Mouse (Mus musculus) hindbrain, postnatal 0 days (tissue): ENCODE measurements around the gene D630003M21Rik. TPM values are rescaled to one million over a fixed set of nuclear protein-coding genes. Genes with fewer than 3 reads are reported as not detected.

Experiments used
- ATAC-seq: fragments of 200-750 bp; cut with Nextera tagmentation; 2 replicates; pipeline ENCODE4 v1.8.0; 2017; ENCODE audit warnings: mild to moderate bottlenecking, moderate TSS enrichment, moderate library complexity
- DNase-seq: peaks from one replicate; pipeline ENCODE4 v3.0.0-alpha.2; 2015; ENCODE audit warnings: low spot score
- H3K27ac ChIP-seq: fragments of 300-500 bp; sonication (generic); 2 replicates; pipeline ENCODE4 v1.5.1; 2014; ENCODE audit warnings: mild to moderate bottlenecking
- H3K27me3 ChIP-seq: fragments of 300-500 bp; sonication (generic); 2 replicates; pipeline ENCODE4 v1.6.1; 2014; ENCODE audit warnings: low read length, mixed read lengths; ENCODE audit not compliant: insufficient read depth
- H3K36me3 ChIP-seq: fragments of 300-500 bp; sonication (generic); 2 replicates; pipeline ENCODE4 v1.6.1; 2014; ENCODE audit warnings: low read length, mixed read lengths; ENCODE audit not compliant: insufficient read depth
- H3K4me1 ChIP-seq: fragments of 300-500 bp; sonication (generic); 2 replicates; pipeline ENCODE4 v1.6.1; 2014; ENCODE audit warnings: antibody characterized with exemption, low read length, mixed read lengths; ENCODE audit not compliant: insufficient read depth
- H3K4me2 ChIP-seq: fragments of 300-500 bp; sonication (generic); 2 replicates; pipeline ENCODE4 v1.6.1; 2014; ENCODE audit warnings: low read depth, mild to moderate bottlenecking, low read length, moderate library complexity, mixed read lengths
- H3K4me3 ChIP-seq: fragments of 300-500 bp; sonication (generic); 2 replicates; pipeline ENCODE4 v1.5.1; 2014; ENCODE audit warnings: low read length
- H3K9ac ChIP-seq: fragments of 300-500 bp; sonication (generic); replicated peaks from 2 replicates; pipeline ENCODE4 v1.6.1; 2014; ENCODE audit warnings: mild to moderate bottlenecking, low read length, moderate library complexity, mixed read lengths
- H3K9me3 ChIP-seq: fragments of 300-500 bp; sonication (generic); 2 replicates; pipeline ENCODE4 v1.6.1; 2016; ENCODE audit warnings: low read length, mixed read lengths
- CTCF ChIP-seq: IDR thresholded peaks from 2 replicates; pipeline ENCODE4 v1.5.1; 2016; ENCODE audit warnings: antibody characterized with exemption, control low read depth, low read depth
- WGBS: fragments of 180-500 bp; shearing (Covaris S2); extraction: QIAGEN DNeasy Blood & Tissue Kit; methylation state at CpG from one replicate; pipeline ENCODE4 v1.1.7; 2014; 5-methylcytosine and 5-hydroxymethylcytosine counted together
- polyA plus RNA-seq: library from polyadenylated mRNA; unstranded; fragments of >200 nt; fragmentation: Nextera tagmentation; extraction: Ambion mirVana; gene quantifications from 2 replicates; pipeline ENCODE4 v1.2.1, GENCODE M21; 2015
- total RNA-seq: library from RNA; depleted of rRNA; stranded (reverse); fragments of >200 nt; gene quantifications from 2 replicates; pipeline ENCODE4 v1.2.3, GENCODE M21; 2014

D630003M21Rik gene
- total and polyA plus RNA-seq, 2 experiments from 2014 or later: 2.3 to 7.8 TPM

- TF ChIP-seq CTCF: no peak
- 85% methylated on average over 15 of the region's 15 CpGs for WGBS
- Histone ChIP-seq H3K9ac (no peak overlapping the region), H3K27me3 (no peaks in the 10 kb centered on the region), H3K9me3 (no peaks in the 10 kb centered on the region), H3K36me3 (no peaks in the 10 kb centered on the region), H3K4me3 (no peak overlapping the region), H3K4me2 (no peak overlapping the region), H3K4me1 (peaks cover 13% of the 10 kb centered on the region), H3K27ac (no peak overlapping the region)
- ATAC-seq (0 out of 2 replicates have a peak, but pooled peaks have one; percentile 52), DNase-seq (no peak)
Observed at GRCm38 (mm10) chr2:158174958-158175357, 54.1 kb downstream of the D630003M21Rik start.

GRCm38 (mm10) chr2:158174438-158174837 lies 54.6 kb downstream of the D630003M21Rik start:
- Histone ChIP-seq H3K9ac (no peak overlapping the region), H3K27me3 (no peaks in the 10 kb centered on the region), H3K4me2 (no peak overlapping the region), H3K4me3 (no peak overlapping the region), H3K9me3 (no peaks in the 10 kb centered on the region), H3K4me1 (peaks cover 13% of the 10 kb centered on the region), H3K27ac (no peak overlapping the region), H3K36me3 (no peaks in the 10 kb centered on the region)
- no peak for TF ChIP-seq CTCF
- WGBS: 81% methylated on average over 5 of the region's 5 CpGs
- ATAC-seq (no peak), DNase-seq (no peak)

- Histone ChIP-seq H3K4me3 (no peak overlapping the region), H3K27ac (no peak overlapping the region), H3K27me3 (no peaks in the 10 kb centered on the region; the same call in 1 of the 2 replicates), H3K4me1 (peaks cover 7% of the 10 kb centered on the region; the same call in 1 of the 2 replicates), H3K36me3 (no peaks in the 10 kb centered on the region), H3K9ac (no peak overlapping the region), H3K9me3 (no peaks in the 10 kb centered on the region), H3K4me2 (no peak overlapping the region)
- WGBS: 91% methylated on average over 2 of the region's 2 CpGs
- ATAC-seq: no peak
- no peak for DNase-seq
- TF ChIP-seq CTCF: no peak
Observed at GRCm38 (mm10) chr2:158170394-158170793, 58.6 kb downstream of the D630003M21Rik start.

GRCm38 (mm10) chr2:158169771-158170170 lies 59.3 kb downstream of the D630003M21Rik start:
- ATAC-seq (no peak), DNase-seq (no peak)
- Histone ChIP-seq H3K27ac (no peak overlapping the region), H3K4me1 (peaks cover 7% of the 10 kb centered on the region; the same call in 1 of the 2 replicates), H3K27me3 (no peaks in the 10 kb centered on the region; the same call in 1 of the 2 replicates), H3K4me3 (no peak overlapping the region), H3K9ac (no peak overlapping the region), H3K36me3 (no peaks in the 10 kb centered on the region), H3K9me3 (no peaks in the 10 kb centered on the region), H3K4me2 (no peak overlapping the region)
- 87% methylated on average over 7 of the region's 7 CpGs for WGBS
- no peak for TF ChIP-seq CTCF

- H3K27ac ChIP-seq: no peak overlapping the region
- H3K9me3 ChIP-seq: no peaks in the 10 kb centered on the region
- H3K4me1 ChIP-seq: peaks cover 6% of the 10 kb centered on the region; the same call in 1 of the 2 replicates
- H3K9ac ChIP-seq: no peak overlapping the region
- H3K36me3 ChIP-seq: no peaks in the 10 kb centered on the region
- WGBS: 79% methylated on average over 6 of the region's 6 CpGs
- ATAC-seq: no peak
- H3K4me3 ChIP-seq: no peak overlapping the region
- no peak for DNase-seq
- no peak for TF ChIP-seq CTCF
- H3K27me3 ChIP-seq: no peaks in the 10 kb centered on the region; the same call in 1 of the 2 replicates
- H3K4me2 ChIP-seq: no peak overlapping the region
Observed at GRCm38 (mm10) chr2:158169351-158169750, 59.7 kb downstream of the D630003M21Rik start.

GRCm38 (mm10) chr2:158168741-158169211 lies 60.2 kb downstream of the D630003M21Rik start:
- Histone ChIP-seq H3K9ac (no peak overlapping the region), H3K4me1 (peaks cover 3% of the 10 kb centered on the region; the same call in 1 of the 2 replicates), H3K9me3 (no peaks in the 10 kb centered on the region), H3K27me3 (no peaks in the 10 kb centered on the region; the same call in 1 of the 2 replicates), H3K4me2 (no peak overlapping the region), H3K4me3 (no peak overlapping the region), H3K27ac (no peak overlapping the region), H3K36me3 (no peaks in the 10 kb centered on the region)
- no peak for DNase-seq
- ATAC-seq: no peak
- no peak for TF ChIP-seq CTCF
- WGBS: 51% methylated on average over 8 of the region's 8 CpGs

GRCm38 (mm10) chr2:158167496-158168205 lies 61.4 kb downstream of the D630003M21Rik start:
- TF ChIP-seq CTCF: no peak
- Histone ChIP-seq H3K9me3 (no peaks in the 10 kb centered on the region), H3K36me3 (no peaks in the 10 kb centered on the region), H3K4me3 (no peak overlapping the region), H3K4me1 (peaks cover 3% of the 10 kb centered on the region; the same call in 1 of the 2 replicates), H3K27me3 (no peaks in the 10 kb centered on the region; the same call in 1 of the 2 replicates), H3K4me2 (no peak overlapping the region), H3K27ac (no peak overlapping the region), H3K9ac (no peak overlapping the region)
- no peak for ATAC-seq
- 53% methylated on average over 9 of the region's 9 CpGs for WGBS
- DNase-seq: no peak
